Mouse (Mus musculus) left cerebral cortex, adult 18-20 months (tissue): ENCODE measurements around the gene D930007J09Rik. TPM values are rescaled to one million over a fixed set of nuclear protein-coding genes. Genes with fewer than 3 reads are reported as not detected.

Source experiments
- DNase-seq, 2 experiments: peaks; one replicate each; pipeline ENCODE4 v3.0.0; 2021 to 2022; ENCODE audit warnings: low spot score in 2 of 2, mixed read lengths in 1 of 2
- total RNA-seq, 2 experiments: library from RNA; stranded (reverse); gene quantifications; 2 replicates each; pipeline ENCODE4 v1.2.3; 2021

D930007J09Rik gene
- total RNA-seq, 2 experiments from 2014 or later: 1.4 TPM; not detected in 1

- DNase-seq: no peak
Measured at GRCm38 (mm10) chr13:32760795-32761194, 41.9 kb downstream of the D930007J09Rik start.

GRCm38 (mm10) chr13:32759036-32759435 is 43.6 kb downstream of the D930007J09Rik start:
- no peak for DNase-seq

Other genes starting within 250 kb of the D930007J09Rik start
- gene Mylk4, start 18.9 kb downstream of the D930007J09Rik start, total RNA-seq: not detected
- 10 to 100 TPM; 64.3 to 70.0 TPM for gene Wrnip1, start 811 bp downstream of the D930007J09Rik start, total RNA-seq
- 1 to 10 TPM; 4.9 to 6.4 TPM for gene Serpinb1a, start 48.3 kb upstream of the D930007J09Rik start, total RNA-seq
- gene Serpinb1c, start 95.4 kb upstream of the D930007J09Rik start, total RNA-seq: not detected
- 1 to 10 TPM in 1 of 2 experiments, under 1 TPM in 1; 0.89 to 1.5 TPM for gene Serpinb6b, start 162.4 kb upstream of the D930007J09Rik start, total RNA-seq
- gene Serpinb9, start 200.4 kb upstream of the D930007J09Rik start, total RNA-seq: 1 to 10 TPM; 5.7 to 7.0 TPM
- not detected for gene Serpinb9b, start 224.6 kb upstream of the D930007J09Rik start, total RNA-seq